Mouse (Mus musculus) megakaryocyte, embryonic 14.5 days (primary cell): ENCODE data around the gene Tmem9b.

Experiments
- FLI1 ChIP-seq: IDR thresholded peaks from 2 replicates; pipeline ENCODE4 v1.6.1; 2012; ENCODE audit warnings: low read length, inconsistent platforms, mixed read lengths
- GATA1 ChIP-seq: IDR thresholded peaks from 3 replicates; pipeline ENCODE4 v1.6.1; 2012; ENCODE audit warnings: mixed read lengths, low read length, inconsistent platforms, borderline replicate concordance

- TF ChIP-seq GATA1 (no peak), FLI1 (no peak)
Measured at GRCm38 (mm10) chr7:109702721-109703120, 50.0 kb downstream of the Tmem9b start.
